Mouse (Mus musculus) ovary, postnatal 10 days (tissue): ENCODE results near the gene Gad1.

ENCODE experiments used
- DNase-seq: peaks from one replicate; pipeline ENCODE4 v3.0.0; 2022; ENCODE audit warnings: low spot score

Gene Gad1

GRCm38 (mm10) chr2:70564646-70565315, 11.9 kb downstream of the Gad1 start:
- DNase-seq = no peak

GRCm38 (mm10) chr2:70565651-70566602, 13.1 kb downstream of the Gad1 start:
- no peak for DNase-seq

GRCm38 (mm10) chr2:70566603-70566981, 13.7 kb downstream of the Gad1 start:
- DNase-seq = no peak

GRCm38 (mm10) chr2:70567071-70567681, 14.3 kb downstream of the Gad1 start:
- DNase-seq = no peak

DNA sequence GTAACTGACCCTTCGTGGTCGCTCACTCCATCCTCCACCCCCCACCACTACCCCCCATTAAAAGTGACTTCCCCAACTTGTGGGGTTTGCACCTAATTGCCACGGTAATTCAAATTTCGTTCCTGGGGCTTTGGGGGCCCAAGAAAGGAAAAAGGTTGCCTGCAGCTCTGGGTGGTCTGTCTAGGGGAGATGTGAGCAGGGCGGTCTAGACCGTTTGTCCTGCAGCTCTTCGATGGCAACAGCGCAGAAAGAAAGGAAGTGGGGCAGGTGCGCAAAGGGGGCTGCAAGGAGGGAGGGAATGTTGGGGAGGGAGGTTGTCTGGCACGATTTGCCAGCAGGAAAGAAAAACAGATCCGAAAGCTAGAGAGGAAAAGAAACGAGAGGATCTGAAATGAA, 14.8 kb downstream of the Gad1 start:
- DNase-seq = no peak

- no peak for DNase-seq
Measured at GRCm38 (mm10) chr2:70568198-70568941, 15.5 kb downstream of the Gad1 start.

DNA sequence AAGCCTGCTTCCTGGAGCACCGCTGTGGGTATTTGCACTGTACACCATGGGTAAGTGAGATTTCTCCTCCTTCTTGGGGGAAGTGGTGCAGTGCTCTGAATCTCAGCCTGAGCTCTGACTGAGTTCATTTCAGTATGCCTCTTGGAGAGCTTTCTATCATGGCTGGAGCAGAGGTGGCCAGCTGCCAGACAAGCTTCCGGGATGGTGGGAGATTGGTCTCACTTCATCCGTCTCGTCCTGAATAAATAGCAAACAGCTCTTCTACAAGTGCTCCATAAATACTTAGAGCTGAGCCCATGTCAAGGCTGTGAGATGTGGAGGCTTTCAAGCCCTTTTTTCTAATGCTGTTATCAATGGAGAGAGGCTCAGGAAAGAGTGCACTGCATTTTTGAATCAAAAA, 18.8 kb downstream of the Gad1 start:
- DNase-seq = no peak

- DNase-seq = no peak
Measured at GRCm38 (mm10) chr2:70572251-70572650, 19.4 kb downstream of the Gad1 start.

- DNase-seq = no peak
Measured at GRCm38 (mm10) chr2:70573544-70574210, 20.8 kb downstream of the Gad1 start.

- no peak for DNase-seq
Measured at GRCm38 (mm10) chr2:70588200-70588599, 35.3 kb downstream of the Gad1 start.

DNA sequence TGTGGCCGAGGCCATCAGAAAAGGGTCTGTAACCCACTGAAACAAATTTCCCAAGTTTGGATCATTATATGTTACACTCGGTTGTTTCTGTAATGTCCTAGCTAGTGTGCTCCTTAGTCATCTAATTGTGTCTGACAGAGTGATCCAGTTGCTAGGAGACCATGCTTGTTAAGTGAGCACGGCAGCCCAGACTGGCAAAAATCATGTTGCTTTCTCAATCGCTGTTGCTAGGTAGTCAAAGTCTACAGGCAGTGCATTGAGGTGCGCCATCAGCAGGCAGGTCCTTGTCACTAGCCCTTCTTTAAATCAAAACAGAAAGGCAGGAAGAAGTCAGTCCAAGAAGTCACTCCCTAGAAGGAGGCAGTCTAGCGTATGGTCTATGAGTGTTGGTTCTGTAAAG, 39.6 kb downstream of the Gad1 start:
- no peak for DNase-seq

DNA sequence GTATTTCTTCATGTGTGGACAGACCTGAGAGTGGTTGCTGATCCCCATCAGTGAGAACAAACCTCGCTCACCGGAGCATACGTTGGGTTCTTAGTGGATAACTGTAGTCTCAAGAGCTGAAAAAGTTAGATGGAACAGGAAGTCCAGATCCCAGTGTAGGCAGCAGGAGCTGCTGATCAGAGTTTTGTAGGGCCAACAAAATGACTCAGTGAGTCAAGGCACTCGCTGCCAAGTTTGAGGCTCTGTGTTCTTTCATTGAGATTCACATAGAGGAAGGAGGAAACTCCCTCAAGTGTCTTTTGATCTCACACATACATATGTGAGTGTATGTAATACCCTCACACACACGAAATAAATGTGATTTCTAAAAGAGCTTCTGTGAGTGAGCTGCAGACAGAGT, 40.8 kb downstream of the Gad1 start:
- DNase-seq = no peak

DNA sequence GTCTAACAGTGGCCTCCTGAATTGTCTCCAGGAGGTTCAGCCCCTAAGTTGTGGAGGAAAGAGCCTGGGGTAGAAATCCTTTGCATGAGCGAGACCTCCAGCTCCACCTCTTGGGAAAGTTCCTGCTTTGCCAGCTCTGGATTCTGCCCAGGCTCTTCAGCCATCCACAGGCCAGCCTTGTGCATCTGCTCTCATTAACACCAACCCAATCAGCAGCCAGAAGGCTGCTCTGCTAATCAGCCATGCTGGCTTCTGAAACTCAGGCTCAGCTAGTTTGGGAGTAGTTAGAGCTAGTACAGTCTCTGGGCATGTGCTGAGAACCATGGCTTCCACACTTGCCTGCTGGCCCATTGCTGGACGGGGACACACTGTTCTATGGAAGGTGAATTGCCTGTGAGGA, 43.0 kb downstream of the Gad1 start:
- DNase-seq = no peak

DNA sequence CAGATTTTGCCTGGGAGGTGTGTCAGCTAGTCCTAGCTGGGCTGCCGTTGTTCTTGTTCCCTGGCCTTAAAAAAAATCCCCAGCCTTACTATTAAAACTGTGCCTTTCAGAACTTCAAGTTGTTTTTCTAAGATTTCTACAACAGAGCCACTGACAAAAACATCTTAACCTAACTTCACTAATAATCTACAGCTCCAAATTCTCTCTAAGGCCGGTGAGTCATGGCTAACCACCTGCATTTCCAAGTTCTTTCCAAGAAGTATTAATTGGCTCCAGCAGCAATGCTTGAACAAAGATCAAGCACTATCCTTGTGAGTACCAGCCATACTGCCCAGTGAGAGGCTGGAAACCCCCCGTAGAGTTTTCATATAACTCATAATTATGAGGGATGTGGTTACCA, 56.9 kb downstream of the Gad1 start:
- no peak for DNase-seq

GRCm38 (mm10) chr2:70614745-70615351, 62.0 kb downstream of the Gad1 start:
- DNase-seq = no peak

DNA sequence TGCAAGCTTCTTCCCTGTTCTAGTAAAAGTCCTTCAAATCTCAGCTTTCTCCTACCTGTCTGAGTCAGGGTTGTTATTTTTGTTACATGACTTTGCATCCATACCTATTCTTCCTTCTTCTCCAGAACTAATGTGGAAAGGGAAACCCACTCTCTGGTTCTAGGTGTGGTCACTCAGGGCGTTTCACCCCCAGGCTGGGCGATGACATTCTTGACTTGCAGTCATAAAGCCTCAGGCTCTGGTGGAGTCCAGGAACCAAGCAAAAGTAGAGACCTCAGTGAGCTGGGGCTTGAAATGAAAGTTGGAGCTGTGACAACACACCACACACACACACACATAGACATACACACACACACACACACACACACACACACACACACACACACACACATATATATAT, 63.2 kb downstream of the Gad1 start:
- no peak for DNase-seq

GRCm38 (mm10) chr2:70616617-70617016, 63.7 kb downstream of the Gad1 start:
- DNase-seq = no peak

GRCm38 (mm10) chr2:70619232-70619835, 66.5 kb downstream of the Gad1 start:
- DNase-seq = no peak

DNA sequence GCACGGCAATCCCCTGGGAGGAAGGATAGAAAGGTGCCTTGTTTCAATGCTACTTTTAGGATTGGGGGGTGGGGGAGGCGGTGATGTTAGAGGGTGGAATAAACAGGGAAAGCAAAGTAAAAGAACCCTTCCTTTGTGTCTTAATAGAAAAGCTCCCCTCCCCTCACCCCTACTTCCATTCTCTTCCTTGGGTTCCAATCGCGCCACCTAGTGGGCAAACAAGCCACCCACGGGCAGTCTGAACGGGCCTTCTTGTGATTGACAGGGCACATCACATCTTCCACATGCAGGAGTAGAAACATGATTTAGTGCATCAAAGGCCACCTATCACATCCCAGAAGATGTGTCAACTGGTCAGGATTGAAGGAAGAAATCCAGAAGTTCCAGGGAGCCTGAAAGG, 67.4 kb downstream of the Gad1 start:
- no peak for DNase-seq

- DNase-seq = no peak
Measured at GRCm38 (mm10) chr2:70622244-70622643, 69.4 kb downstream of the Gad1 start.

DNA sequence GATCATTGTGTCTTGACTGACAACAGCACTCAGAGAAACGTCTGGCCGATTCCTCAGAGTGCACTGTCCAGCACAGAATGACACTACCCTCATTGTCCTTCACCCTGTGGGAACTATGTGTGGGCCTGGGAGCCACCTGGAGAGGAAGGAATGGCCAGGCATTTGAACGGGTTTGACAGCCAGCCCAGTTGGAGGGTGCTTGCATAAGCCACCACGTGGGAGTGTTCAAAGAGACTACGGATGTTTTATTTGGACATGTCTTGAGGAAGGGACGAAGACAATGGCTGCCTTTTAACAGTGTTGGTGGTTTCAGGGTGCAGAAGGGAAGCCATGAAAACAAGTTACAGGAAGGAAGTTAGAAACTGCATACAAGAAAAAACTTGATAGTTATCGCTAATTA, 72.9 kb downstream of the Gad1 start:
- no peak for DNase-seq
